Mouse (Mus musculus): Measurements from ENCODE around the gene Spem2. TPM values are rescaled to one million over a fixed set of nuclear protein-coding genes. Genes with fewer than 3 reads are reported as not detected.

The Spem2 gene
- polyA plus RNA-seq, 1 experiment from 2014 or later = not detected

Other genes with a start within 250 kb of the Spem2 start
- gene Wrap53, start 238.2 kb downstream of the Spem2 start, polyA plus RNA-seq (2015; fragmentation: Nextera tagmentation; extraction: Ambion mirVana) = 19.3 and 21.6 TPM in 2 replicates
- 118 and 120 TPM in 2 replicates for gene Trp53, start 238.1 kb downstream of the Spem2 start, polyA plus RNA-seq (2015; fragmentation: Nextera tagmentation; extraction: Ambion mirVana)
- 9.5 and 10.4 TPM in 2 replicates for gene Atp1b2, start 212.5 kb downstream of the Spem2 start, polyA plus RNA-seq (2015; fragmentation: Nextera tagmentation; extraction: Ambion mirVana)
- 1.3 and 2.2 TPM in 2 replicates for gene Shbg, start 200.6 kb downstream of the Spem2 start, polyA plus RNA-seq (2015; fragmentation: Nextera tagmentation; extraction: Ambion mirVana)
- gene Sat2, start 196.4 kb downstream of the Spem2 start, polyA plus RNA-seq (2015; fragmentation: Nextera tagmentation; extraction: Ambion mirVana) = 18.1 and 19.6 TPM in 2 replicates
- 20.9 and 22.1 TPM in 2 replicates for gene Fxr2, start 185.5 kb downstream of the Spem2 start, polyA plus RNA-seq (2015; fragmentation: Nextera tagmentation; extraction: Ambion mirVana)
- 7.7 and 7.9 TPM in 2 replicates for gene Sox15, start 163.2 kb downstream of the Spem2 start, polyA plus RNA-seq (2015; fragmentation: Nextera tagmentation; extraction: Ambion mirVana)
- gene Mpdu1, start 155.8 kb downstream of the Spem2 start, polyA plus RNA-seq (2015; fragmentation: Nextera tagmentation; extraction: Ambion mirVana) = 67.7 and 68.8 TPM in 2 replicates
- gene Cd68, start 152.3 kb downstream of the Spem2 start, polyA plus RNA-seq (2015; fragmentation: Nextera tagmentation; extraction: Ambion mirVana) = 18.9 and 19.6 TPM in 2 replicates
- gene Eif4a1, start 146.0 kb downstream of the Spem2 start, polyA plus RNA-seq (2015; fragmentation: Nextera tagmentation; extraction: Ambion mirVana) = 454 and 462 TPM in 2 replicates
- gene Senp3, start 136.4 kb downstream of the Spem2 start, polyA plus RNA-seq (2015; fragmentation: Nextera tagmentation; extraction: Ambion mirVana) = 66.3 and 68.5 TPM in 2 replicates
- 0.59 and 1.0 TPM in 2 replicates for gene Tnfsf13, start 132.7 kb downstream of the Spem2 start, polyA plus RNA-seq (2015; fragmentation: Nextera tagmentation; extraction: Ambion mirVana)
- 8.8 and 9.6 TPM in 2 replicates for gene Tnfsf12, start 122.6 kb downstream of the Spem2 start, polyA plus RNA-seq (2015; fragmentation: Nextera tagmentation; extraction: Ambion mirVana)
- 2.9 and 4.2 TPM in 2 replicates for gene Tnfsfm13, start 122.4 kb downstream of the Spem2 start, polyA plus RNA-seq (2015; fragmentation: Nextera tagmentation; extraction: Ambion mirVana)
- 17.7 and 20.6 TPM in 2 replicates for gene Polr2a, start 59.8 kb downstream of the Spem2 start, polyA plus RNA-seq (2015; fragmentation: Nextera tagmentation; extraction: Ambion mirVana)
- gene Slc35g3, start 56.5 kb downstream of the Spem2 start, polyA plus RNA-seq (2015; fragmentation: Nextera tagmentation; extraction: Ambion mirVana) = 0.17 TPM in 1 of 2 replicates, not detected in the other
- gene Zbtb4, start 52.6 kb downstream of the Spem2 start, polyA plus RNA-seq (2015; fragmentation: Nextera tagmentation; extraction: Ambion mirVana) = 3.4 TPM in 2 replicates
- gene Chrnb1, start 22.5 kb downstream of the Spem2 start, polyA plus RNA-seq (2015; fragmentation: Nextera tagmentation; extraction: Ambion mirVana) = 5.3 and 10.3 TPM in 2 replicates
- gene Fgf11, start 16.6 kb downstream of the Spem2 start, polyA plus RNA-seq (2015; fragmentation: Nextera tagmentation; extraction: Ambion mirVana) = 1.8 and 2.5 TPM in 2 replicates
- 14.2 and 15.0 TPM in 2 replicates for gene Tmem102, start 12.8 kb downstream of the Spem2 start, polyA plus RNA-seq (2015; fragmentation: Nextera tagmentation; extraction: Ambion mirVana)
- gene Gm39566, start 3.2 kb downstream of the Spem2 start, polyA plus RNA-seq (2015; fragmentation: Nextera tagmentation; extraction: Ambion mirVana) = 0.03 TPM in 1 of 2 replicates, not detected in the other
- gene Spem1, start 3.7 kb upstream of the Spem2 start, polyA plus RNA-seq (2015; fragmentation: Nextera tagmentation; extraction: Ambion mirVana) = not detected in 2 replicates
- 5.3 and 6.4 TPM in 2 replicates for gene Nlgn2, start 19.3 kb upstream of the Spem2 start, polyA plus RNA-seq (2015; fragmentation: Nextera tagmentation; extraction: Ambion mirVana)
- gene Tmem256, start 20.0 kb upstream of the Spem2 start, polyA plus RNA-seq (2015; fragmentation: Nextera tagmentation; extraction: Ambion mirVana) = 377 and 401 TPM in 2 replicates
- 85.1 and 98.5 TPM in 2 replicates for gene Plscr3, start 27.9 kb upstream of the Spem2 start, polyA plus RNA-seq (2015; fragmentation: Nextera tagmentation; extraction: Ambion mirVana)
- gene Tnk1, start 40.3 kb upstream of the Spem2 start, polyA plus RNA-seq (2015; fragmentation: Nextera tagmentation; extraction: Ambion mirVana) = 15.3 and 19.1 TPM in 2 replicates
- gene Tmem95, start 59.6 kb upstream of the Spem2 start, polyA plus RNA-seq (2015; fragmentation: Nextera tagmentation; extraction: Ambion mirVana) = not detected in 2 replicates
- 15.1 and 24.7 TPM in 2 replicates for gene Kctd11, start 62.9 kb upstream of the Spem2 start, polyA plus RNA-seq (2015; fragmentation: Nextera tagmentation; extraction: Ambion mirVana)
- gene Acap1, start 77.1 kb upstream of the Spem2 start, polyA plus RNA-seq (2015; fragmentation: Nextera tagmentation; extraction: Ambion mirVana) = 4.0 and 5.1 TPM in 2 replicates
- 4.9 TPM in 2 replicates for gene 2810408A11Rik, start 82.5 kb upstream of the Spem2 start, polyA plus RNA-seq (2015; fragmentation: Nextera tagmentation; extraction: Ambion mirVana)
- 7.5 TPM in 2 replicates for gene Neurl4, start 82.6 kb upstream of the Spem2 start, polyA plus RNA-seq (2015; fragmentation: Nextera tagmentation; extraction: Ambion mirVana)
- gene Gps2, start 95.4 kb upstream of the Spem2 start, polyA plus RNA-seq (2015; fragmentation: Nextera tagmentation; extraction: Ambion mirVana) = 61.6 and 63.4 TPM in 2 replicates
- gene Eif5a, start 103.5 kb upstream of the Spem2 start, polyA plus RNA-seq (2015; fragmentation: Nextera tagmentation; extraction: Ambion mirVana) = 1,516 and 1,535 TPM in 2 replicates
- 2.9 and 3.8 TPM in 2 replicates for gene Ybx2, start 117.3 kb upstream of the Spem2 start, polyA plus RNA-seq (2015; fragmentation: Nextera tagmentation; extraction: Ambion mirVana)
- 38.3 and 39.1 TPM in 2 replicates for gene Slc2a4, start 129.7 kb upstream of the Spem2 start, polyA plus RNA-seq (2015; fragmentation: Nextera tagmentation; extraction: Ambion mirVana)
- gene Cldn7, start 146.3 kb upstream of the Spem2 start, polyA plus RNA-seq (2015; fragmentation: Nextera tagmentation; extraction: Ambion mirVana) = 397 and 438 TPM in 2 replicates
- gene Ctdnep1, start 162.7 kb upstream of the Spem2 start, polyA plus RNA-seq (2015; fragmentation: Nextera tagmentation; extraction: Ambion mirVana) = 17.5 and 17.7 TPM in 2 replicates
- 102 and 103 TPM in 2 replicates for gene Elp5, start 164.1 kb upstream of the Spem2 start, polyA plus RNA-seq (2015; fragmentation: Nextera tagmentation; extraction: Ambion mirVana)
- gene Gabarap, start 172.7 kb upstream of the Spem2 start, polyA plus RNA-seq (2015; fragmentation: Nextera tagmentation; extraction: Ambion mirVana) = 485 and 494 TPM in 2 replicates
- 44.3 and 47.9 TPM in 2 replicates for gene Phf23, start 177.3 kb upstream of the Spem2 start, polyA plus RNA-seq (2015; fragmentation: Nextera tagmentation; extraction: Ambion mirVana)
- gene Dvl2, start 182.1 kb upstream of the Spem2 start, polyA plus RNA-seq (2015; fragmentation: Nextera tagmentation; extraction: Ambion mirVana) = 17.7 and 22.3 TPM in 2 replicates
- 115 and 119 TPM in 2 replicates for gene Acadvl, start 196.9 kb upstream of the Spem2 start, polyA plus RNA-seq (2015; fragmentation: Nextera tagmentation; extraction: Ambion mirVana)
- gene Dlg4, start 198.5 kb upstream of the Spem2 start, polyA plus RNA-seq (2015; fragmentation: Nextera tagmentation; extraction: Ambion mirVana) = 8.4 and 9.0 TPM in 2 replicates
- gene Asgr1, start 235.6 kb upstream of the Spem2 start, polyA plus RNA-seq (2015; fragmentation: Nextera tagmentation; extraction: Ambion mirVana) = 0.31 TPM in 1 of 2 replicates, not detected in the other

All from stomach, embryonic 16.5 days (tissue).